Mouse (Mus musculus) limb, embryonic 11.5 days (tissue): ENCODE results near the gene Wdr5b. TPM values are rescaled to one million over a fixed set of nuclear protein-coding genes. Genes with fewer than 3 reads are reported as not detected.

ENCODE experiments used
- polyA plus RNA-seq: library from polyadenylated mRNA; unstranded; fragments of >200 nt; fragmentation: Nextera tagmentation; extraction: Ambion mirVana; gene quantifications from 2 replicates; pipeline ENCODE4 v1.2.1, GENCODE M21; 2014

Wdr5b gene
- polyA plus RNA-seq, 1 experiment from 2014 or later: 9.2 TPM

Other genes with a start within 250 kb of the Wdr5b start
- 0.36 and 0.50 TPM in 2 replicates for gene Parp14, start 169.6 kb upstream of the Wdr5b start, polyA plus RNA-seq
- gene Parp9, start 102.7 kb upstream of the Wdr5b start, polyA plus RNA-seq: 3.7 and 4.2 TPM in 2 replicates
- gene Dtx3l, start 102.0 kb upstream of the Wdr5b start, polyA plus RNA-seq: 3.1 and 4.1 TPM in 2 replicates
- gene Kpna1, start 62.4 kb upstream of the Wdr5b start, polyA plus RNA-seq: 57.0 and 60.0 TPM in 2 replicates
- gene Fam162a, start 30.4 kb downstream of the Wdr5b start, polyA plus RNA-seq: 339 and 359 TPM in 2 replicates
- 108 and 115 TPM in 2 replicates for gene Ccdc58, start 30.5 kb downstream of the Wdr5b start, polyA plus RNA-seq
- 0.07 and 0.21 TPM in 2 replicates for gene Csta1, start 90.1 kb downstream of the Wdr5b start, polyA plus RNA-seq
- not detected in 2 replicates for gene Stfa2l1, start 115.6 kb downstream of the Wdr5b start, polyA plus RNA-seq
- not detected in 2 replicates for gene Gm5483, start 143.0 kb downstream of the Wdr5b start, polyA plus RNA-seq
- gene Gm5416, start 169.2 kb downstream of the Wdr5b start, polyA plus RNA-seq: not detected in 2 replicates
- gene 2010005H15Rik, start 180.3 kb downstream of the Wdr5b start, polyA plus RNA-seq: not detected in 2 replicates
- 1.9 TPM in 1 of 2 replicates, not detected in the other for gene Stfa1, start 235.8 kb downstream of the Wdr5b start, polyA plus RNA-seq